Mouse (Mus musculus) G1E (cell line): ENCODE data around the gene Slc8b1.

Experiments used
- CTCF ChIP-seq: IDR thresholded peaks from 2 replicates; pipeline ENCODE4 v1.5.1; 2012; ENCODE audit warnings: low read depth, low read length, inconsistent platforms, mixed read lengths
- GATA1 ChIP-seq: IDR thresholded peaks from 2 replicates; pipeline ENCODE4 v1.6.1; 2012; ENCODE audit warnings: borderline replicate concordance, low read length, inconsistent platforms, mixed read lengths
- GATA2 ChIP-seq: IDR thresholded peaks from 2 replicates; pipeline ENCODE4 v1.6.1; 2012; ENCODE audit warnings: low read depth, low read length, inconsistent platforms, borderline replicate concordance
- TAL1 ChIP-seq: conservative IDR thresholded peaks from 2 replicates; pipeline ENCODE4 v1.6.1; 2012; ENCODE audit warnings: low read depth, low read length, inconsistent platforms, mixed read lengths

GRCm38 (mm10) chr5:120468336-120468735, 42.6 kb upstream of the Slc8b1 start:
- no peak for TF ChIP-seq CTCF
- no peak for TF ChIP-seq GATA1
- no peak for TF ChIP-seq GATA2
- no peak for TF ChIP-seq TAL1
